Mouse (Mus musculus): ENCODE data around the gene Hpgd.

- TF ChIP-seq POLR2A (IDR thresholded peaks at IDR 0.05; ENCODE audit: extremely low read depth, insufficient read depth, low read length) (no peak), CTCF (IDR thresholded peaks at IDR 0.05; ENCODE audit: low read depth, low read length) (peak; percentile 22; the same call in 1 of the 2 replicates)
Observed at GRCm38 (mm10) chr8:56277810-56278528, 16.4 kb upstream of the Hpgd start.

Measured in liver, adult 2 months (tissue).